Mouse (Mus musculus) midbrain, embryonic 14.5 days (tissue): ENCODE results near the gene Gm3072. TPM values are rescaled to one million over a fixed set of nuclear protein-coding genes. Genes with fewer than 3 reads are reported as not detected.
"Not testable (repeated sequence)": the region's sequence is repeated elsewhere in the genome, so short reads cannot be mapped to it uniquely, and the experiment has no call there.

Source experiments
- ATAC-seq: fragments of 200-750 bp; cut with Nextera tagmentation; 2 replicates; pipeline ENCODE4 v1.8.0; 2017; ENCODE audit warnings: moderate number of reproducible peaks, moderate library complexity; ENCODE audit not compliant: low FRiP score, low TSS enrichment
- DNase-seq: peaks from one replicate; pipeline ENCODE4 v3.0.0-alpha.2; 2015
- H3K27ac ChIP-seq: fragments of 300-500 bp; sonication (generic); replicated peaks from 2 replicates; pipeline ENCODE4 v1.5.1; 2014; ENCODE audit warnings: mild to moderate bottlenecking, low read depth, low read length, moderate library complexity
- H3K27me3 ChIP-seq: fragments of 300-500 bp; sonication (generic); 2 replicates; pipeline ENCODE4 v1.6.1; 2014; ENCODE audit warnings: low read length, control low read depth, mixed read lengths; ENCODE audit not compliant: control insufficient read depth, insufficient read depth
- H3K36me3 ChIP-seq: fragments of 300-500 bp; sonication (generic); 2 replicates; pipeline ENCODE4 v1.6.1; 2014; ENCODE audit warnings: low read length, control low read depth; ENCODE audit not compliant: control insufficient read depth, insufficient read depth
- H3K4me1 ChIP-seq: fragments of 300-500 bp; sonication (generic); 2 replicates; pipeline ENCODE4 v1.6.1; 2014; ENCODE audit warnings: mild to moderate bottlenecking, antibody characterized with exemption, low read length, control low read depth; ENCODE audit not compliant: control insufficient read depth, insufficient read depth
- H3K4me2 ChIP-seq: fragments of 300-500 bp; sonication (generic); 2 replicates; pipeline ENCODE4 v1.6.1; 2014; ENCODE audit warnings: mild to moderate bottlenecking, low read length, moderate library complexity
- H3K4me3 ChIP-seq: fragments of 300-500 bp; sonication (generic); replicated peaks from 2 replicates; pipeline ENCODE4 v1.5.1; 2014; ENCODE audit warnings: low read depth, low read length
- H3K9ac ChIP-seq: fragments of 300-500 bp; sonication (generic); replicated peaks from 2 replicates; pipeline ENCODE4 v1.6.1; 2014; ENCODE audit warnings: mild to moderate bottlenecking, low read length, moderate library complexity
- H3K9me3 ChIP-seq: fragments of 300-500 bp; sonication (generic); 2 replicates; pipeline ENCODE4 v1.6.1; 2016; ENCODE audit warnings: low read length, control low read depth, mixed read lengths; ENCODE audit not compliant: control insufficient read depth
- WGBS: fragments of 180-500 bp; shearing (Covaris S2); extraction: QIAGEN DNeasy Blood & Tissue Kit; methylation state at CpG from one replicate; pipeline ENCODE4 v1.1.7; 2014; 5-methylcytosine and 5-hydroxymethylcytosine counted together
- polyA plus RNA-seq: library from polyadenylated mRNA; unstranded; fragments of >200 nt; fragmentation: Nextera tagmentation; extraction: Ambion mirVana; gene quantifications from 2 replicates; pipeline ENCODE4 v1.2.1, GENCODE M21; 2014

Gene Gm3072
- polyA plus RNA-seq: not detected in 2 replicates

DNA sequence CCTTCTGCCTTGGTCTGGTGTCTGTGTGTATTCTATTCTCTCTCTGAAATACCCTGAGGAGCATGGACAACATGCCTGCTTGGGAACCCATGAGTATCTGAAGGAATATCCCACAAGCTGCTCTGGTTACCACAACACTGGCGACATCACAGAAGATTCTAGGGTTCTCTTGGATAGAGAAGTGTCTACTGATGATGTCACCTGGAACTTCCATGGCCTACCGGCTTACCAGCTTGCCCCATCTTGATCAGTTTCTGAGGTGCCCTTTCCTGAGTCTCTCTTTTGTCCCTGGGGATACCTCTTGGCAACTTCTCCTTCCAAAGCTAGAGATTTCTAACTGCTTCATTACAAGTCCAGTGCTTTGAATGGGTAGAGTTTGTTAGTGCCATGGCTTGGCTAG is at the start of gene Gm3072:
Gene Gm3072, minus strand, starts transcription at position 101 of the 400 bp plus-strand sequence.
- not testable (repeated sequence) for ATAC-seq

DNA sequence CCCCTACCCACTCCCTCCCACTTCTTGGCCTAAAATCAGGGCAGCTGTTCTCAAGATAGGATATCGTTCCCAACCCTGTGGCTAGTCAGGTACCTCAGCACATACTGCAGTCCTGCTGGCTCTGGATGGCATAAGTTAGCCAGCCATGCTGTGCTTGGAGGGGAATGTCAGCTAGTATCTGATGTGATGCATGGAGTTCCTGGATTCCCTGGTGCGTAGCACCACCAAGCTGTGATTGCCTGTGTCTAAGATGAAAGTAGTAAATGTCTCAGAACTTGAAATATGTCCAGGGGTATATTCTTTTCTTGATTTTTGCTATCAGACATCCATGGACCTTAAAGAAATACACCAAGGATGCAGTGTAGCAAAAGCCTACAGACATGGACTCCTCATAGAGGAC is 23.8 kb upstream of the Gm3072 start:
- not testable (repeated sequence) for H3K36me3 ChIP-seq, H3K9ac ChIP-seq, H3K4me3 ChIP-seq, H3K4me1 ChIP-seq, ATAC-seq, H3K27me3 ChIP-seq, H3K27ac ChIP-seq, H3K9me3 ChIP-seq, DNase-seq, H3K4me2 ChIP-seq
- whole genome bisulfite sequencing: 82% methylated on average over 2 of the region's 2 CpGs

More for the DNA sequence above, at the start of gene Gm3072:
- not testable (repeated sequence) for DNase-seq, H3K36me3 ChIP-seq, H3K4me2 ChIP-seq, H3K4me1 ChIP-seq, H3K9me3 ChIP-seq, H3K27ac ChIP-seq, H3K27me3 ChIP-seq, H3K4me3 ChIP-seq, H3K9ac ChIP-seq
- 64% methylated on average over 1 of the region's 2 CpGs for WGBS

DNA sequence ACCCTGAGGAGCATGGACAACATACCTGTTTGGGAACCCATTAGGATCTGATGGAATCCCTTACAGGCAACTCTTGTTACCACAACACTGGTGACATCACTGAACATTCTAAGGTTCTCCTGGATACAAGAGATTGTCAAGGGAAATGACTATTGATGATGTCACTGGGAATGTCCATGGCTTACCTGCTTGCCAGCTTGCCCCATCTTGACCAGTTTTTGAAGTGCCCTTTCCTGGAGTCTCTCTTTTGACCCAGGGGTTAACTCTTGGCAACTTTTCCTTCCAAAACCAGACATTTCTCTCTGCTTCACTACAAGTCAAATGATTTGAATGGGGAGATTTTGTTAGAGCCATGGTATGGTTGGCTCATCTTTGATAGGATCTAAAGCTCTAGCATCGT is 22.0 kb upstream of the Gm3072 start, which contains the start of gene Gm3676:
Gene Gm3676, minus strand, starts transcription at position 101 of the 400 bp plus-strand sequence.
- not testable (repeated sequence) for H3K36me3 ChIP-seq, ATAC-seq, H3K27ac ChIP-seq, H3K4me2 ChIP-seq, H3K9me3 ChIP-seq, H3K4me3 ChIP-seq, H3K27me3 ChIP-seq, H3K4me1 ChIP-seq, H3K9ac ChIP-seq, DNase-seq
- no CpG with 5 or more reads among the region's 1 CpGs for WGBS

DNA sequence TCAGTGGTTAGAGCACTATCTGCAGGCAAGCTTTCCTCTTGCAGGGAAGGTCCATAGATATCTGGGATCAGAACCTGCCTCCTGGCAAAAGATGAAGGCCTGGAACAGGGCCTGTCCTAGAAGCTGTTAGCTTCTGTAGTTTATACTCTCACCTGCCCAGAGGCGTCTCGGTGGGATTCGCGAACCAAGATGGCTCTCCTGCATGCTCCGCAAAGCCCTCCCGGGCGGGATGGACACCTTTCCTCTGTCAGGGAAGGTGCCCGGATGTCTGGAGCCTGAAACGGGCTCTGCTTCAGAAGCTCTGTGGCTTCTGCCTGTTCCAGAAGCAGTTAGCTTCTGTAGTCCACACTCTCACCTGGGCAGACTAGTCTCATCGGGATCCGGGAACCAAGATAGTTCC is 5.7 kb upstream of the Gm3072 start:
- H3K27me3 ChIP-seq, H3K36me3 ChIP-seq, H3K27ac ChIP-seq, H3K4me1 ChIP-seq, DNase-seq, H3K9ac ChIP-seq, H3K9me3 ChIP-seq, H3K4me3 ChIP-seq, ATAC-seq, H3K4me2 ChIP-seq: not testable (repeated sequence)
- WGBS: 94% methylated on average over 9 of the region's 11 CpGs

DNA sequence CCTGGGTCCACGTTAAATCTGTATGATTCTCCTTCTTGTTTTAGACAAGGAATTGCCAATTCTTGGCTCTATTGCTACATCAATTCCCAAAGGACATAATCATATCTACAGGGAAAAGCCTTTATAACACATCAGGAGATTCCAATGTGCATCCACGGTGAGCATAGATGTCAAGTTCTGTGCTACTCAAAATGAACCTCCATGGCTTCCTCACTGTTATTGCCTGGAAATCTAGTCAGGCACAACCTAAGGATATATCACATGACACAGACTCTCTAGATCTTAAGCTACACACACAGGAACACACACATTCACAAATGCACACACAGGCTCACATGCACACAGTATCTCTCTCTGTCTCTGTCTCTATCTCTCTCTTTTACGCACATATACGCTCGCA is 1.9 kb downstream of the Gm3072 start:
- 93% methylated on average over 4 of the region's 5 CpGs for WGBS
- ATAC-seq, H3K36me3 ChIP-seq, H3K27ac ChIP-seq, H3K27me3 ChIP-seq, H3K9me3 ChIP-seq, H3K4me1 ChIP-seq, H3K4me2 ChIP-seq, H3K9ac ChIP-seq, H3K4me3 ChIP-seq, DNase-seq: not testable (repeated sequence)

DNA sequence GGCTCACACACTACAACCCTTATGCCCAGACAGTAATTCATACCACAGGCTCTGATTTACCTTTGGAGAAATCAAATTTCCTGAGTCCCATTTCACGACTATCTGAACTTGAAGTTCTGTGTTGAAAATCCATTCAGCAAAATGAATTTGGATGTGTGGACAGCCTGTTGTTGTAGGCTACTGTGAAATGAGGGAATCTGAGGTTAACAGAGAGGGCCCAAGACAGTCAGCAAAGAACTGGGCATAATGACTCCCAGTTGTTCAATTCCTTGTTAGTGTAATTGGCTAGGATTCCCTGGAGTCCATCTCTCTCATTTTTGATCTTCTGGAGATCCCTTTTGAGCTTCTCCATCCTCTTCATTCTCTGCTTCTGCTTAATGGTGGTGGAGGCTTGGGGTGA is 13.7 kb downstream of the Gm3072 start:
- not testable (repeated sequence) for H3K4me2 ChIP-seq, H3K27ac ChIP-seq, H3K9ac ChIP-seq, ATAC-seq, H3K4me3 ChIP-seq, H3K36me3 ChIP-seq, H3K27me3 ChIP-seq, DNase-seq, H3K9me3 ChIP-seq, H3K4me1 ChIP-seq
- WGBS: 69% methylated on average over 1 of the region's 1 CpGs

DNA sequence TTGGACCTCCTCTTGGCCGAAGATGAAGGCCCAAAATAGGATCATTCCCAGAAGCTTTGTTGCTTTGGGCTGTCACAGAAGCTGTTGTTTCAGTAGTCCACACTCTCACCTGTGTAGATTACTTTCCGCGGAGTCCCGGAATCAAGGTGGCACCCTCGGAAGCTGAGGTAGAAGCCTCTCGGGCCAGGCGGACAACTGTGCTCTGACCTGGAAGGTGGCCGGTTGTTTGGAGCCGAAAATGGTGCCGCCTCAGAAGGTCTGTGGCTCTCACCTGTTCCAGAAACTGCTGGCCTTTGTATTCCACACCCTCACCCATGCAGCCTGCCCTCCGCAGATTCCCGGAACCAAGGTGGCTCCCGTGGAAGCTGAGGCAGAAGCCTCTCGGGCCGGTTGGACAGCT is 23.5 kb downstream of the Gm3072 start:
- H3K4me1 ChIP-seq, H3K36me3 ChIP-seq, H3K27me3 ChIP-seq, H3K27ac ChIP-seq, H3K9ac ChIP-seq, H3K9me3 ChIP-seq, DNase-seq, H3K4me3 ChIP-seq, H3K4me2 ChIP-seq, ATAC-seq: not testable (repeated sequence)
- WGBS: 95% methylated on average over 15 of the region's 15 CpGs

DNA sequence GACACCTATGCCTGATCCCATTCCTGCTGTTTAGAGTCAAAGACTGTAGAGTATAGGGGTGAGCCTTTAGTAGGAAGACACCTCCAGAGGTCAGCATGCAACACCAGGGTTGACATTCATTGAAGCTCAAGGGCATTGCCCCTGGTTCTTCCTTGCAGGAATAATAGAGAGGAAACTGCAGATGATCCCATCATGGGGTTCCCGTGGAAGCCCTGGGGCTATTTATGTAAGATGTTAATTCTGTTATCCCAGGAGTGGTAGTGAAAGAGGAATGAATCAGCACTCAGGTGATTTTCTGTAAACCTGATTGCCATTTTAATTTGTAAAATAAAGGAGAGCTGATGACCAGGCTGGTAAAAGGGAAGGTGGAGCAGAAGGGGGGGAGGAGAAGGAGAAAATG is 38.1 kb downstream of the Gm3072 start:
- WGBS: 72% methylated on average over 1 of the region's 1 CpGs
- not testable (repeated sequence) for H3K36me3 ChIP-seq

DNA sequence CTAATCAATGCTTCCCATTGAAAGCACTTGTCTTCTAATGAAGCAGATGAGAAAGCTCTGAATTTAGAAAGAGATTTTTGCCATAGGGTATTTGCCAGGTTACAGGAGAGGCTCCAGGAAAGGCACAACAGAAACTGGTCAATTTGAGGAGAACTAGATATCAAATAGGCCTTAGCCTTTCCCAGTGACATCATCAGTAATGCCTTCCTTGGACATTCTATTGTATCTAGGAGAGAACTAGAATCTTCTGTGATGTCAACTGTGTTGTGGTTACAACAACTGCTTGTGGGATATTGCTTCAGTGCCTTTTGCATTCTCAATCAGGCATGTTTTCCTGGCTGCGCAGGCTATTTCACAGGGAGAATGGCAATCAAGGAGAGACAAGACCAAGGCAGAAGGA is 51.5 kb downstream of the Gm3072 start, which contains the start of gene 1700049E17Rik2:
Gene 1700049E17Rik2, plus strand, starts transcription at position 301 of the 400 bp plus-strand sequence.
- not testable (repeated sequence) for H3K4me1 ChIP-seq, H3K4me2 ChIP-seq, H3K36me3 ChIP-seq, DNase-seq, H3K9ac ChIP-seq, H3K9me3 ChIP-seq, H3K4me3 ChIP-seq, ATAC-seq, H3K27ac ChIP-seq, H3K27me3 ChIP-seq
- WGBS: no CpG with 5 or more reads among the region's 1 CpGs

More for the DNA sequence above, 38.1 kb downstream of the Gm3072 start:
- not testable (repeated sequence) for H3K27ac ChIP-seq, H3K4me2 ChIP-seq, H3K4me1 ChIP-seq, H3K9me3 ChIP-seq, H3K27me3 ChIP-seq, ATAC-seq, H3K4me3 ChIP-seq, H3K9ac ChIP-seq, DNase-seq
